Mouse (Mus musculus): ENCODE measurements around the gene Tmem135.
"Not testable (repeated sequence)": the region's sequence is repeated elsewhere in the genome, so short reads cannot be mapped to it uniquely, and the experiment has no call there.

Gene Tmem135

GRCm38 (mm10) chr7:89317088-89317487 lies 86.9 kb downstream of the Tmem135 start:
- DNase-seq: not testable (repeated sequence)

DNA sequence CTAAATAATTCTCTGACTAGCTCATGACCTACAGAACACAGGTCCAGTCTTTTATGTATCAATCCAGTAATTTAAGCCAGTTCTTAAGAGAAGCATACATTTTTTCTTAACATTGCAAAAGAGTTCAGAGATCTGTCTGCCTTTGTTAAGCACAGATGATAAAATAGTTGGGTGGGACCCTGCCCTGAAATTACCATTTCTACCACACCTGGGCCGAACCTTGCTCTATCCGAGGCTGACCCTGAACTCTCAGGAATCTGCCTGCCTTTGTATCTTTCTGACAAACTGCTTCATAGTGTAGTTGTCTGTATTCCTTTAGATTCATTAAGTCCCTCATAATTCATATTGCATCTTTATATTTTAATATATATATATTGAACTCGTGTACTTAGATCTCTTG lies 87.9 kb downstream of the Tmem135 start:
- no peak for DNase-seq

DNA sequence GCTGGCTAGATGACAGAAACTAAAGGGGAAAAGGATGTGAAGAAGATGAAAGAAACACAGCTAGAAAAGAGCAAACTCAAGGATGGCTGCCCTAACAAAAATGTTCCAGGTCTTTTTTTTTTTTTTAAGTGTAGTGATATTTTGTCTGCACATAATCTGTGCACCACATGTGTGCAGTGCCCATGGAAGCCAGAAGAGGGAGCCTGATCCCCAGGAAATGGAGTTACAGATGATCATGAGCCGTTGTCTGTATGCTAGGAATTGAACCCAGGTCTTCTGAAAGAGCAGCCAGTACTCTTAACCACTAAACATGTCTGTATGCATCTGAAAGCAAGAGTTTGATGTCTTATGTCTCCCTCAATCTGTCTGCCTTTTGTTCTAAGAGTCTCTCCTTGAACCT lies 92.5 kb downstream of the Tmem135 start:
- DNase-seq: no peak

DNA sequence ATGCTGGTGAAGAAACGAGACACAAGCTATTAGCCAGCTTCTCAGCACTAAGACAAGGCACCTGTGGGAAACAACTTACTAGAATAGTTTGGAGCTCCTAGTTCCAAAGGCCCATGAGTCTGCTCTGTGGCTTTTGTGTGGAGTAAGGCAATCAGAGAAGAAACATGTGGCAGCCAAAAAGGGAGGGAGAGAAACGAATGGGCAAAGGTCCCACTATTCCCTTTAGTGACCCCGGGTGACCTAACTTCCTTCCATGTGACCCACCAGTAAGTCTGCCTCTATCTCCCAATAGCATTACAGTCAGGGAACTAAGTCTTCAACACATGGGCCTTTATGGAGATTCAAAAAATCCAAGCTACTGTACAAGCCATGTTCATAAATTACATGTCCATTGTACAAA lies 95.1 kb downstream of the Tmem135 start:
- no peak for DNase-seq

DNA sequence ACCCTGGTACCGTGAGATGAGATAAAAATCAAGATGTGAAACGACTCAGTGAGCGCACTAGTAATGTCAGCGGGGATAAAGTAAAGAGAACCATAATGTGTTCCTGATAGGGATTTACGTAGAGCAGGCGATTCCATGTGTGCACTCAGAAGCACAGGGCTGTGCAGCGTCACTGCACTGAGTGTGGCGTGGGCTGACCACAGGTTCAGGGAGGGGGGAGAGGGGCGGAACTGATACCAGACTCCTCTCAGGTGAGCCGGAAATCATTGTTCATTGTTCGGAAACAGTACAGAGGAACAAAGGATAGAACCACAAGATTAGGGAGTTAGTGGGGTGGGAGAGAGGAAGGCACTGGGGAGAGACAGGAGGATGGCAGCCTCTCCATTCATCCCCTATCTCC lies 95.8 kb downstream of the Tmem135 start:
- no peak for DNase-seq

GRCm38 (mm10) chr7:89306831-89307230 lies 97.2 kb downstream of the Tmem135 start:
- DNase-seq: no peak

DNA sequence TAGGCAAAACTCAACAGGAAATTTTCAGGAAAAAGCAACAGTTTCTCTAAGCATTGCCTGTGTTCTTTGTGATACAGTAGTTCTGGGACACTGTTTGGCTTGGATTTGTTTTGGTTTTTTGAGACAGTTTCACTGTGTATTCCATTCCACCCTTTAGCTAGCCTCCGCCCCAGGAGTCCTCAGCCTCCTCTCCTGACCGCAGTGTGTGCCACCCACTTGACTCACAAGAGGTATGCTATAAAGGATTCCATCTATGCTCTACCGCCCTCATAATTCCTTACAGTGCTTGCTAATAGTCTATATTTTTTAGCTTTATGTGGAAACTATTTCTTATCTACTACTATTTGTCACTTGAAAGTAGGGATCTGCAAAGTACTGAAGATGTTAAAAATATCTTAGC lies 99.1 kb downstream of the Tmem135 start:
- DNase-seq: no peak

DNA sequence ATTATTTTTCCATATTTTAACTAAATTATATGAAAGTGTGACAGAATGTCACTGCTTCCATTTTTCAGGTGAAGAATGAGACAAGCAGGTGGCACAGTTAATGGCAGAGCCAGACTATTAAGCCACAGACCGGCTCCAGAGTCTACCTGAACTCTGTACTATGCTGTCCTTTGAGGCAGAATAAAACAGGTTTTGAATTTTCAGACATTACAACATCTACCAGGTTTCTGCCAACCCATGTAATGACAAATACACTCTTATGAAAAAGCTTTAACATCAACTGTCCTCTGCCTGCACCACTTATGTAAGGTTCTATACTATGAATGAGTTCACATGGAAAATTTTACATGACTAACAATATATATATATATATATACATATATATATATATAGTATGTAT lies 100.3 kb downstream of the Tmem135 start:
- no peak for DNase-seq

GRCm38 (mm10) chr7:89298911-89299458 lies 105.0 kb downstream of the Tmem135 start:
- no peak for DNase-seq

DNA sequence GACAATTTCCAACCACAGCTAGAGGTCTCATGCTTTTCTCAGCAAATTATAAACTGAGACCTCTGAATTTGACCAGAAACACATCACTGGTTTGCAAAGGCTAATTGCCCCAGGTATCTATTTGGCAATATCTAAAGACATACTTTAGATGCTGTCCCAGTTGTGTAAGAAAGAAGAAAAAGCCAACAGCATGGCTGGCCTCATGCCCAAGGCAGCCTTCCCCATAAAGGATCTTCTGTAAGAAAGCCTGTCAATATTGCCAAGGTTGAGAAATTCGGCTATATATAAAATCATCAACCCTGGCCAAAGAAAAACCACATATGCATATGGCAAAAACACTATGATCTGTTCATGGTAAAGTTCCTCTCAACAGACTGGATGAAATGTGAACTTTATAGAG lies 107.1 kb downstream of the Tmem135 start:
- no peak for DNase-seq

GRCm38 (mm10) chr7:89282664-89283063 lies 121.4 kb downstream of the Tmem135 start:
- DNase-seq: no peak

DNA sequence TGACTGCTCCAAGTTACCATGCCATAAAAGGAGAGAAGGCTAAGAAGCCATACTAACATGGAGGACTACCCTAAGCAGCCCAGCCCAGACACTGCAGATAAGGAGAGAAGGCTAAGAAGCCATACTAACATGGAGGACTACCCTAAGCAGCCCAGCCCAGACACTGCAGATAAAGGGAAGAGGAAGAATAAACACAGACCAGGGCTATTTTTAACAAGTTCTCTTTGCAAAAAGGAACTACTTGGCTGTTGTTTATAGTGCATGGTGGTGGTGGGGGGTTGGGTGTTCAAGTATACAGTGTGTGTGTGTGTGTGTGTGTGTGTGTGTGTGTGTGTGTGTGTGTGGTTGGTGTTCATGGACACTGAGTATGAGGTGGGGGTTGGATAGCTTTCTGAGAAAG lies 133.6 kb downstream of the Tmem135 start:
- DNase-seq: not testable (repeated sequence)

DNA sequence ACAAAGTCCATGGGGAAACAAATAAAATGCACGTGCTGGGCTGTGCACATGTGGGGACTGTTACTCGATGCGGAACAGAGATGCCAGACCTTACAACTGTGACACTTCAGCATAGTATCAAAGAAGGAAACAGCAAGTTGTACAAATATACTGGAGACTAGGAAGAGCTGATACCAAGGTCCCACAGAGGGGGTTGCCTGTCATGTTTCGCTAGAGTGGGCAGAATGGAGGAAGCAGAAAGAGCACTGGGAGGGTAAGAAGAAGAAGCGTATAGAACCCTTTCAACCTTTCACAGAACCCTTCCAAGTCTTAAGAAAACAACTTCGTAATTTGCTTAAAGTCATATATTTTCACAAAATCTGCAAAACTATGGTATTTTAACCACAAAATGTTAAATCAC lies 134.2 kb downstream of the Tmem135 start:
- DNase-seq: no peak

DNA sequence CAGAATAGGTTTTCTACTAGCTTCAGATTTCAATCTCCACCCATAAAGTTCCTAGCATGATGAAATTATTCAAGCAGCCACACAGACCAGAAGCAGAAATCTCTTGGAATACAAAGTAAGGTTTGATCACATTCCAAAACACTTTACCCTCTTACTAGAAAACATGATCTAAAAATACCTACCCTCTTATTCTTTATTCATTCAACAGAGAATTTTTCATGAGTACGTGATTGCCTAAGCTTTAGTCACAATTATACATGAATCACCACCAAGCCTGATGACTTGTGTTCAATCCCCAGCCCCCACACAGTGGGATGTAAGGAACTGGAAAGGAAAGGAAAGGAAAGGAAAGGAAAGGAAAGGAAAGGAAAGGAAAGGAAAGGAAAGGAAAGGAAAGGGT lies 136.5 kb downstream of the Tmem135 start:
- DNase-seq: no peak

DNA sequence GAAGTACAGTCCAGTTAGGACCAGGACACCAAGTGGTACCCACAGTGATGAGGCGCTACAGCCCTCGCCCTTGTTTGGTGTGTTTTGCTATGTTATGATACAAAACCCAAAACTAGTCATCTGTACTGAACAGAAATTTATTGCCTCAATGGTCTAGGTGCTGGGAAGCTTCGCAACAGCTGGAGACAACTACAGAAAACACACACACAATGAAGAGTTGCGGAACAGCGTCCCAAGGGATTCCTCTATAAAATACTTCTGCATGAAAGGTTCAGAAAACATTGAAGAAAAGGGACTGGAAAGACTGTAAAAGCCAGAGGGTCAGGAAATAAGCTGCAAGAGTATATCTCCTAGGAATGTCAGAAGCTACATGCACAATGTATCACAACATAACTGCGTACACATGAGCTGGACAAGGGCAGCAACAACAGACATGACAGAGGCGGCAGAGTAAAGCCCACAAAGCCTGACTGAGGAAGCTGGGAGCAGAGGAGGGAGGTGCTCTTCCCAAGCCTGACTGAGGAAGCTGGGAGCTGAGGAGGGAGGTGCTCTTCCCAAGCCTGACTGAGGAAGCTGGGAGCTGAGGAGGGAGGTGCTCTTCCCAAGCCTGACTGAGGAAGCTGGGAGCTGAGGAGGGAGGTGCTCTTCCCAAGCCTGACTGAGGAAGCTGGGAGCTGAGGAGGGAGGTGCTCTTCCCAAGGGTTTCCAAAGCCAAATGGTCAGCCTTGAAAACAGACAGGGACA lies 137.8 kb downstream of the Tmem135 start:
- DNase-seq: no peak

DNA sequence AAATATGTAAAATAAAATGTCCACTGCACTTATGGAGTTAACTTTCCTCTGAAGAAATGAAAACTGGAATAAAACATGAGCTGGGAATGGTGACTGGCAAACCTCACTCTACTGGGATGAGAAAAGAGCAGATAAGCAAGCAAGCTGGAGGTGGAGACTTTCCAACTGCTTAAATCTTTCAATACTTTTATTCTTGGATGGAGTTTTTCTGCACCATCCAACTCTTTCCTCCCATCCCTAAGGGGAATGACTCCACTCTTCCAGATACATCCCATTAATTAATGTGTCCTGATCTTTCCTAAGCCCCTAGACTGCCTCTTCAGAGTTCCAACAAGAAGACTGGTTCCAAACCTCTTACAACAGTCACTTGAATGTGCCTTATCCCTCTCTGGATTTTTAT lies 143.1 kb downstream of the Tmem135 start:
- DNase-seq: no peak

DNA sequence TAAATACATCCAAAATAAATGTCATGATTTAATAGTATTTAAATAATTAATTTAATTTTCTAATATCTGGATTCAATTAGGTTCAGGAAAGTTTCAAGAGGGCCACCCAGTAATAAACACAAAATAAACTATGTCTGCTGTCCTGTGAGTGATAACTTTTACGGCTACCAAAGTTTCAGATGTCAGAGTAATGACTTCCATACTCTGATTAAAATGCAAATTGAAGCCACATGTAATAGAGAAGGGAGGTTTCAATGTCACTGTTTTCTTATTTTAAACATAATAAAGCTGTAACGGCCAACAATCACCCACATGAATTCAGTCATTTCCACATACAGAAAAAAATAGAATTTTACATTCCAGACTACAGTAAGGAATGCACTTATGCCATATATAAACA lies 145.2 kb downstream of the Tmem135 start:
- no peak for DNase-seq

GRCm38 (mm10) chr7:89257871-89258502 lies 146.0 kb downstream of the Tmem135 start:
- no peak for DNase-seq

DNA sequence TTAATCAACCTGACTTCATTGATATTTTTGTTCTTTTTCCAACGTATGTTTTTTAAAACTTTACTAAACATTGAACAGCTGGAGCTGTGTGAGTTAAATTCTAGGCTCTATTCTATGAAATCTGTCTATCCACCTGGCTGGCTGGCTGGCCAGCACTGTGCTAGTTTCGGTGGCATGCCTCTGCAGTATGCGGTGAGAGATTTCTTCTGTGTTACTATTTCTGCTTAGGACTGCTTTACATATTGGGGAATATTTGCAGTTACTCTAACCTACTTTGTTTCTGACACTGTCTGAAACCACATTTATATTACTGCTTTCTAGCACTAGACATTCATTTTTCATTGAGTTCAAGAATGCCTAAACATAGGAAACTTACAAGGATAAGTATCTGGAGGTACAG lies 150.2 kb downstream of the Tmem135 start:
- no peak for DNase-seq

GRCm38 (mm10) chr7:89253317-89253716 lies 150.7 kb downstream of the Tmem135 start:
- no peak for DNase-seq

DNA sequence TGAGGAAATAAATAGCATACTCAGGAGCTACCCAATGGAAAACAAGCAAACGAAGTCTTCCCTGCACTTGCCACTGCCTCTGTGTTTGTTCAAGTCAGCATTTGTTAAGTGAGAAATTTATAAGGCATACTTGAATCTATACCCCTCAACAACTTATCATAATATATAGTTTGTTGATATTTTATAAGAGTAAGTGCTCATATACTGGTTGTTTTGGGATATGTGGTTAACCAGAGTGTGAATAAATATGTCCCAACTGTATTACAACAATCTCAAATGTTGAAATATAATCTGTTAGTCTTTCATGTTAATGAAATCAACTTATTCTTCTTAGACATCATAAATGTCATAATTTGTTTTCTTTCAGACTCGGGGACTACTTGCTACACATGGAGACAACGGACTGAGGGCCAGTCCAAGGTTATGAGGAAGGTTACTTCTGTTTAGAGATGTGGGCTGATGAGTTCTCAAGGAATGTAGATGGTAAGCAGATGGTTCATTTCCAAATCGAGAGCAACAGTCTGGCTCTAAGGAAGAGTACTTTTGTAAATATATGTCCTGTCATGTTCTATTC lies 152.1 kb downstream of the Tmem135 start:
- no peak for DNase-seq

GRCm38 (mm10) chr7:89248135-89248850 lies 155.7 kb downstream of the Tmem135 start:
- no peak for DNase-seq

DNA sequence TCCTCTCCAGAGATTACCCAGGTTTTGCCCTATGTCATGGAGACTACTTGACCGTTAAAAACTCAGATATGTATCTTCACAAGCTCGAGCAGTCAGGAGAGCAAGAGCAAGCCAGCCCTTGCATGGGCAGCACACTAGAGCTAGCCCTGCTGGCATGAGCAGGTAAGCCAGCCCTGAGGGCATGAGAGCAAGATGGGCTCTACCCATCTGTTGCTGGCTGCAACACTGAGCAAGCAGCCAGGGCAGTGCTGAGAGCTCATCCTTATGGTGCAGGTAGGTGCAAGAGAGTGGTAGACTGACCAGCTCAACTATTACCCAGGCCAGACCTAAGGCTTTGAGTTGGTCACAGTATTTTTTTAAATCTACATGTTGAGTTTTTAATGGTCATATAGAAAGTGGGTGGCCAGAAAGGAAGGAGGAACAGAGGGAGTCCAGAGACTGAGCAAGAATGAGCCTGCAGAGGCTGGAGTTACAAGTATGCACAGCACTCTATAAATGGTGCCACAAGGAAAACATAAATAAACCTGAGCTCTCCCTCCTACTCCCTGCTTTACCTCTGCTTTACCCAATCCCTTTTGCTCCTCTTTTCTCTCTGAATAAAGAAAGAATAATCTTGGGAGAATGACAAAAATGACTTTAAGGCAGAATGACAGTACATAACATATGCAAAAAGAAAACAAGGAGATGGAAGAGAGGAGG lies 156.9 kb downstream of the Tmem135 start:
- DNase-seq: no peak

All from right cerebral cortex, postnatal 25 days (tissue).